ENCODE assay signal across 12 mouse cellular contexts in genomic region chr8:12962541-12963380, GRCm38 (mm10).
DNase-seq lines count a peak whose midpoint lies in the region; ATAC-seq and TF ChIP-seq lines count a peak whose summit lies in the region.
"Had no signal": no experiment of that assay in that cellular context is flagged by ENCODE, and none has a peak within 500 bp of the region (broad histone marks: within the 10 kb centered on the region; RNA-seq: fewer than 3 reads in every experiment).

No protein-coding gene starts in this region.

- no peak for TF ChIP-seq POLR2A in cerebellum, adult 2 months (IDR thresholded peaks at IDR 0.05; ENCODE audit: borderline replicate concordance, insufficient read depth, low read length)

- no peaks in the 10 kb centered on the region for H3K27me3 ChIP-seq in intestine, embryonic 15.5 days (replicated peaks)
- no peaks in the 10 kb centered on the region for H3K27me3 ChIP-seq in intestine, embryonic 16.5 days (replicated peaks; ENCODE audit: control insufficient read depth, insufficient read depth, low read length)
- H3K27me3 ChIP-seq in cerebellum, adult 2 months (ENCODE audit: control insufficient read depth, insufficient read depth, low read length): no peaks in the 10 kb centered on the region
- no peaks in the 10 kb centered on the region for H3K27me3 ChIP-seq in hindbrain, embryonic 10.5 days (ENCODE audit: insufficient read depth, poor library complexity, severe bottlenecking)
- H3K27me3 ChIP-seq in midbrain, embryonic 15.5 days (replicated peaks): no peaks in the 10 kb centered on the region
- H3K27me3 ChIP-seq: heart, embryonic 15.5 days had no signal

- TF ChIP-seq CTCF in cerebellum, adult 2 months (IDR thresholded peaks at IDR 0.05; ENCODE audit: borderline replicate concordance, insufficient read depth, low read depth, low read length): no peak

- no peak overlapping the region for H3K4me2 ChIP-seq in intestine, embryonic 15.5 days (replicated peaks)
- no peak overlapping the region for H3K4me2 ChIP-seq in intestine, embryonic 16.5 days (ENCODE audit: low read depth, low read length)
- H3K4me2 ChIP-seq in midbrain, embryonic 15.5 days: no peak overlapping the region
- H3K4me2 ChIP-seq: heart, embryonic 15.5 days had no signal

- peaks cover 8% of the 10 kb centered on the region; the same call in 1 of the 2 replicates for H3K4me1 ChIP-seq in intestine, embryonic 15.5 days (replicated peaks)
- 0 out of 2 replicates have a peak, but pooled peaks cover 3% of the 10 kb centered on the region for H3K4me1 ChIP-seq in intestine, embryonic 16.5 days (ENCODE audit: control insufficient read depth, insufficient read depth, low read length)
- H3K4me1 ChIP-seq in cerebellum, adult 2 months (ENCODE audit: control insufficient read depth, insufficient read depth, low read length): peaks cover 44% of the 10 kb centered on the region
- H3K4me1 ChIP-seq in hindbrain, embryonic 10.5 days (replicated peaks): peaks cover 50% of the 10 kb centered on the region
- peaks cover 31% of the 10 kb centered on the region for H3K4me1 ChIP-seq in midbrain, embryonic 15.5 days
- H3K4me1 ChIP-seq: heart, embryonic 15.5 days had no signal

- H3K9ac ChIP-seq in intestine, embryonic 15.5 days: no peak overlapping the region
- no peak overlapping the region for H3K9ac ChIP-seq in intestine, embryonic 16.5 days (ENCODE audit: low read depth, low read length)
- no peak overlapping the region for H3K9ac ChIP-seq in midbrain, embryonic 15.5 days
- H3K9ac ChIP-seq: heart, embryonic 15.5 days; liver, embryonic 14.5 days had no signal

- no peak overlapping the region for H3K27ac ChIP-seq in intestine, embryonic 15.5 days
- no peak overlapping the region for H3K27ac ChIP-seq in intestine, embryonic 16.5 days (ENCODE audit: low read length)
- peak overlapping the region; percentile 42 for H3K27ac ChIP-seq in cerebellum, adult 2 months (ENCODE audit: insufficient read depth, low read length)
- H3K27ac ChIP-seq in hindbrain, embryonic 10.5 days: peak overlapping the region; percentile 35; the same call in 1 of the 2 replicates
- peak overlapping the region; percentile 27; the same call in 1 of the 2 replicates for H3K27ac ChIP-seq in midbrain, embryonic 15.5 days
- H3K27ac ChIP-seq: gastrocnemius, adult 2 months; heart, embryonic 15.5 days; liver, embryonic 14.5 days had no signal

- H3K36me3 ChIP-seq in intestine, embryonic 15.5 days: no peaks in the 10 kb centered on the region
- 0 out of 2 replicates have a peak, but pooled peaks cover 3% of the 10 kb centered on the region for H3K36me3 ChIP-seq in intestine, embryonic 16.5 days (ENCODE audit: control insufficient read depth, insufficient read depth, low read length)
- H3K36me3 ChIP-seq in hindbrain, embryonic 10.5 days: peaks cover 28% of the 10 kb centered on the region
- peaks cover 23% of the 10 kb centered on the region for H3K36me3 ChIP-seq in midbrain, embryonic 15.5 days (replicated peaks)
- H3K36me3 ChIP-seq: heart, embryonic 15.5 days had no signal

- DNase-seq in cerebellum, adult 2 months: peak; percentile 83 to 94
- no peak for DNase-seq in hindbrain, embryonic 10.5 days (ENCODE audit: low spot score)
- DNase-seq in adrenal gland, adult 2 months: no peak
- no peak for DNase-seq in right cerebral cortex, adult 18-20 months
- no peak for DNase-seq in adipocyte (ENCODE audit: low spot score)
- DNase-seq: gastrocnemius, adult 2 months; kidney, postnatal 4 days had no signal

- peak; percentile 51; the same call in 1 of the 2 replicates for ATAC-seq in intestine, embryonic 15.5 days
- no peak for ATAC-seq in intestine, embryonic 16.5 days
- ATAC-seq in midbrain, embryonic 15.5 days (replicated peaks): 0 out of 2 replicates have a peak, but pooled peaks have one; percentile 11

- WGBS in intestine, embryonic 15.5 days: 55% methylated on average over 13 of the region's 13 CpGs
- WGBS in intestine, embryonic 16.5 days: 54% methylated on average over 13 of the region's 13 CpGs
- 37% methylated on average over 13 of the region's 13 CpGs for WGBS in cerebellum, adult 2 months
- WGBS in hindbrain, embryonic 10.5 days: 66% methylated on average over 13 of the region's 13 CpGs
- WGBS in midbrain, embryonic 15.5 days: 68% methylated on average over 13 of the region's 13 CpGs

- H3K4me3 ChIP-seq in intestine, embryonic 15.5 days (replicated peaks): no peak overlapping the region
- no peak overlapping the region for H3K4me3 ChIP-seq in intestine, embryonic 16.5 days (ENCODE audit: low read length)
- peak overlapping the region; percentile 9 for H3K4me3 ChIP-seq in cerebellum, adult 2 months (replicated peaks; ENCODE audit: insufficient read depth, low read depth, low read length)
- no peak overlapping the region for H3K4me3 ChIP-seq in hindbrain, embryonic 10.5 days
- no peak overlapping the region for H3K4me3 ChIP-seq in midbrain, embryonic 15.5 days
- H3K4me3 ChIP-seq: gastrocnemius, adult 2 months; heart, embryonic 15.5 days had no signal

- H3K9me3 ChIP-seq in intestine, embryonic 15.5 days: no peaks in the 10 kb centered on the region
- H3K9me3 ChIP-seq in intestine, embryonic 16.5 days (ENCODE audit: control insufficient read depth, low read length): no peaks in the 10 kb centered on the region
- H3K9me3 ChIP-seq in hindbrain, embryonic 10.5 days: no peaks in the 10 kb centered on the region
- H3K9me3 ChIP-seq in midbrain, embryonic 15.5 days: no peaks in the 10 kb centered on the region
- H3K9me3 ChIP-seq: heart, embryonic 15.5 days had no signal

Comparison
In these comparisons a context has a peak if more than half of its experiments do, and no peak if none do; other contexts are left out.
1. H3K27ac ChIP-seq: peak in cerebellum, adult 2 months (single experiment), hindbrain, embryonic 10.5 days (single experiment) and midbrain, embryonic 15.5 days (single experiment); none in intestine, embryonic 15.5 days (single experiment) and intestine, embryonic 16.5 days (single experiment).
2. DNase-seq: peak in cerebellum, adult 2 months (2 of 2); none in hindbrain, embryonic 10.5 days (single experiment), adrenal gland, adult 2 months (single experiment), right cerebral cortex, adult 18-20 months (single experiment) and adipocyte (single experiment).